Mouse (Mus musculus): ENCODE data around the gene Sprr2i.

- no peak for TF ChIP-seq TCF3 (IDR thresholded peaks at IDR 0.05; ENCODE audit: insufficient read length, low read depth)
- no peak for TF ChIP-seq POLR2A (IDR thresholded peaks at IDR 0.05; ENCODE audit: insufficient read length, low read depth)
- no peak for TF ChIP-seq MAX (IDR thresholded peaks at IDR 0.05; ENCODE audit: low read depth)
Observed at GRCm38 (mm10) chr3:92458620-92459019, 50.8 kb downstream of the Sprr2i start, which contains the start of gene Sprr3.

Measured in myocyte (in vitro differentiated cells).